Mouse (Mus musculus) kidney, adult 2 months (tissue): ENCODE measurements at regions not wholly inside any gene's neighbourhood (a gene's known extent, or its start where the extent isn't known, plus 50 kb on each side); places are given as distances from the start of the nearest gene placed in this dataset.

Source experiments
- CTCF ChIP-seq: fragments of 200-500 bp; conservative IDR thresholded peaks from 2 replicates; pipeline ENCODE4 v1.5.1; 2011; ENCODE audit warnings: low read depth, mild to moderate bottlenecking, control low read depth, low read length, moderate library complexity, mixed read lengths; ENCODE audit not compliant: insufficient read depth, insufficient read length
- POLR2A ChIP-seq: fragments of 200-500 bp; IDR thresholded peaks from one replicate; pipeline ENCODE4 v1.6.1; 2011; ENCODE audit warnings: low read depth, low read length, control low read depth

DNA sequence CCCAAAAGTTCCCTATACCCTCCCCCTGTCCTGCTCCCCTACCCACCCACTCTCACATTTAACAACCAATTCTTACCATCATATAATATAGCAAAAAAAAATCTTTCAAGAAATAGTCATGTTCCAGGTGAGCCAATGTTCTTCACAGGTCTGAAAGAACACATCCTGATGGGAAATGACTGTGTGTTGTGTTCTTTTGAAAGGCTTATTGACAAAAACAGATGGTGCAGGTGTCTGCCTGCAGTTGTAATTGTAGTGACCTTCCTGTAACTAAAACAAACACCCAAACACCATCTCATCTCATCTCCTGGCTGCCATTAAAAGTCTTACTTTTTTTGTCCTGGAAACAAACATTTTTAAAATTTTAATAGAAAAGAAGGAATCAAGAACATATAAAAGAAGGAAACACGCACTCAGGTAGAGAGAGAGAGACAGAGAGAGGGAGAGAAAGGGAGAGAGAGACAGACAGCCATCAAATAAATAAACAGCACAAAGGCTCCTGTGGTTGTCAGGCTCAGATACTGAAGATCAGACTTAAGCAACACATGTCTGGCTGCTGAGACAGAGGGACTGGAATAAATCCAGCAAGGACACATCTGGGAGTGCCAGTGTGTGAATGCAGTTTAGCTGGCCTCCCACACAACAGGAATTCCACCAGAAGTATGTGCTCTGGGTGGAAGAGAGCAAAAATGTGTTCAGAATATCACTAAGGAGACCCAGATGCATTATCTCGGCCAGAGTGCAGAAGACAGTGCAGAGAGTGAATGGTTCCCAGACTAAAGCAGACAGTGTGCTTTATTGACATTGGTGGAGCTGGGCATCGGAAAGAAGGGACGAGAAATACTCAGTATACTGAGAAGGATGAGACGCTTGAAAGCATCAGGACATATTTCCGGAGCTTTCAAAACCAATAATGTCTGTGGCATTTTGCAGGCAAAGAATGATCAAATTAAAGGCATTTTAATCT, 513.5 kb upstream of the Klf6 start:
- TF ChIP-seq CTCF = no peak
- TF ChIP-seq POLR2A = no peak
